Mouse (Mus musculus) liver, adult 2 months (tissue): ENCODE measurements around the gene Tff2.

ENCODE experiments used
- CTCF ChIP-seq: fragments of 200-500 bp; IDR thresholded peaks from 2 replicates; pipeline ENCODE4 v1.5.1; 2011; ENCODE audit warnings: low read depth, low read length, control low read depth
- POLR2A ChIP-seq: fragments of 200-500 bp; IDR thresholded peaks from 2 replicates; pipeline ENCODE4 v1.6.1; 2011; ENCODE audit warnings: low read length, control low read depth; ENCODE audit not compliant: insufficient read depth; ENCODE audit errors: extremely low read depth

- TF ChIP-seq CTCF (no peak), POLR2A (no peak)
Observed at GRCm38 (mm10) chr17:31095570-31095969, 48.5 kb downstream of the Tff2 start.
